Mouse (Mus musculus) left cerebral cortex, postnatal 10 days (tissue): ENCODE results near the gene Ddx41. TPM values are rescaled to one million over a fixed set of nuclear protein-coding genes. Genes with fewer than 3 reads are reported as not detected.
A peak's percentile ranks its signal among the peaks of the same experiment; 100 is the strongest.

Experiments
- DNase-seq, 2 experiments: peaks; one replicate each; pipeline ENCODE4 v3.0.0; 2021 to 2022; ENCODE audit warnings: low spot score in 2 of 2, mixed read lengths in 1 of 2; ENCODE audit errors: extremely low spot score in 1 of 2
- intact Hi-C: fragments of 180-260 bp; cut with DNase I; formaldehyde crosslinking; loops from one replicate; pipeline ENCODE4 v1.15.1; 2025
- total RNA-seq, 2 experiments: library from RNA; stranded (reverse); gene quantifications; 2 replicates each; pipeline ENCODE4 v1.2.3; 2021

Ddx41 gene
- total RNA-seq, 2 experiments from 2014 or later: 42.0 to 43.4 TPM

GRCm38 (mm10) chr13:55512379-55513031 is 24.0 kb downstream of the Ddx41 start:
- DNase-seq: peak in 1 of 2 experiments; percentile 62

GRCm38 (mm10) chr13:55511492-55511861 is 25.0 kb downstream of the Ddx41 start:
- no peak for DNase-seq
- intact Hi-C loops: loop anchor here (5.0 kb wide), 1 partner anchor 89 kb away; no protein-coding TSS in a partner anchor

More at GRCm38 (mm10) chr13:55512379-55513031, 24.0 kb downstream of the Ddx41 start:
- intact Hi-C loops: loop anchor here (5.0 kb wide), 1 partner anchor 90 kb away; no protein-coding TSS in a partner anchor

GRCm38 (mm10) chr13:55510668-55511491 is 25.6 kb downstream of the Ddx41 start:
- DNase-seq: peak in 1 of 2 experiments; percentile 86
- intact Hi-C loops: loop anchor here (5.0 kb wide), 1 partner anchor 89 kb away; no protein-coding TSS in a partner anchor

GRCm38 (mm10) chr13:55510332-55510667 is 26.2 kb downstream of the Ddx41 start:
- intact Hi-C loops: loop anchor here (5.0 kb wide), 1 partner anchor 88 kb away; no protein-coding TSS in a partner anchor
- no peak for DNase-seq

GRCm38 (mm10) chr13:55508531-55508930 is 27.9 kb downstream of the Ddx41 start:
- intact Hi-C loops: no loop called here

GRCm38 (mm10) chr13:55507877-55508276 is 28.6 kb downstream of the Ddx41 start:
- DNase-seq: no peak
- intact Hi-C loops: no loop called here

More at GRCm38 (mm10) chr13:55508531-55508930, 27.9 kb downstream of the Ddx41 start:
- no peak for DNase-seq

- intact Hi-C loops: no loop called here
- DNase-seq: no peak
These were observed 29.8 kb downstream of the Ddx41 start for GRCm38 (mm10) chr13:55506697-55507096.

- no peak for DNase-seq
- intact Hi-C loops: no loop called here
These were observed 30.6 kb downstream of the Ddx41 start for GRCm38 (mm10) chr13:55505810-55506209.

- intact Hi-C loops: no loop called here
- DNase-seq: no peak
These were observed 32.1 kb downstream of the Ddx41 start for GRCm38 (mm10) chr13:55504390-55504789.

- intact Hi-C loops: no loop called here
- no peak for DNase-seq
These were observed 34.1 kb downstream of the Ddx41 start for GRCm38 (mm10) chr13:55502405-55502804.

- DNase-seq: no peak
- intact Hi-C loops: no loop called here
These were observed 35.9 kb downstream of the Ddx41 start for GRCm38 (mm10) chr13:55500575-55500974.

- intact Hi-C loops: no loop called here
- no peak for DNase-seq
These were observed 37.6 kb downstream of the Ddx41 start for GRCm38 (mm10) chr13:55498906-55499305.

- DNase-seq: no peak
- intact Hi-C loops: no loop called here
These were observed 39.8 kb downstream of the Ddx41 start for GRCm38 (mm10) chr13:55496661-55497060.

GRCm38 (mm10) chr13:55495702-55496101 is 40.8 kb downstream of the Ddx41 start:
- intact Hi-C loops: no loop called here
- no peak for DNase-seq

GRCm38 (mm10) chr13:55494883-55495621 is 41.4 kb downstream of the Ddx41 start:
- intact Hi-C loops: no loop called here
- no peak for DNase-seq

GRCm38 (mm10) chr13:55494257-55494656 is 42.2 kb downstream of the Ddx41 start:
- no peak for DNase-seq
- intact Hi-C loops: no loop called here

GRCm38 (mm10) chr13:55487578-55488498 is 48.6 kb downstream of the Ddx41 start, which contains the start of gene Dbn1:
TSS of gene Dbn1 (minus strand) at chr13:55488111.
- intact Hi-C loops: no loop called here
- peak in 1 of 2 experiments; percentile 81 for DNase-seq

GRCm38 (mm10) chr13:55486916-55487577 is 49.4 kb downstream of the Ddx41 start:
- peak in 1 of 2 experiments; percentile 72 for DNase-seq
- intact Hi-C loops: no loop called here
